Mouse (Mus musculus): Measurements from ENCODE around the gene Snx7. TPM values are rescaled to one million over a fixed set of nuclear protein-coding genes. Genes with fewer than 3 reads are reported as not detected.

The Snx7 gene
- total RNA-seq (2021), result 10 to 100 TPM; 13.9 to 14.1 TPM
- long read RNA-seq, transcript Snx7-201 (9 exons, 2,021 nt), result major isoform, 11 of 14 reads
- long read RNA-seq, partial matches to known transcripts, result 1 of 14 reads
- long read RNA-seq, other reads (novel, unspliced or antisense), result 1 of 14 reads

DNA sequence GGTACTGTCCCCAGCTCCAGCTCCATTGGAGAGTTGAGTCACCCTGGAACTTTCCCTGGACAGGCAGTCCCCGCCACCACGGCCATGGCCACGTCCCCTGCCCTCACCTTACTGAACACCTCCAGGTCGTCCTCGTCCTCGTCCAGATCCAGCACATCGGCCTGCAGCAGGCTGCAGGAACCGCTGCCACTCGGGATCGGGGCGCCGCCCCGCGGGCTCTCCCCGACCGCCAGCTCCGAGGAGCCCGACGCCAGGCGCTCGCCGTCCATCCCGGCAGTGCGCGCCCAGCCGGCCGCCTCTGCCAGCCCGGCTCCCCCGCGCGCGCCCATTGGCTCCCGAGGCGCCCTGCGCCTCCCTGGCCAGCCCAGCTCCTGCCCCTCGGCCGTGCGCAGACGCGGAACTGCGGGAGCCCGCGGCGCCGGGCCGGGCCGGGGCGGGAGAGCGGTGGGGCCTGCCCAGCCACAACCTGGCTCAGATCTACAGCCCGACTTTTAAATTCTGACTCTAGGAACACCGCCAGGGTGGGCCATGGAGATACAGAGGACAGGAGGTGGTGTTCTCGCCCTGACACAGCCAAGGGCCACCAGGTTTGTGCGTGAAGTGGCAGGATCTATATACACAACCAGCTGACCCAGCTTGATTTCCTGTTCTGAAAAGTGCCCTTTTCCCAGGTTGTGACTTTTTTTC is at the start of gene Snx7:
Gene Snx7 (minus strand): TSS at position 300 of the 687 bp plus-strand sequence.
- peak; percentile 82 to 87 for DNase-seq (ENCODE audit: low spot score in 2 of 2)

DNA sequence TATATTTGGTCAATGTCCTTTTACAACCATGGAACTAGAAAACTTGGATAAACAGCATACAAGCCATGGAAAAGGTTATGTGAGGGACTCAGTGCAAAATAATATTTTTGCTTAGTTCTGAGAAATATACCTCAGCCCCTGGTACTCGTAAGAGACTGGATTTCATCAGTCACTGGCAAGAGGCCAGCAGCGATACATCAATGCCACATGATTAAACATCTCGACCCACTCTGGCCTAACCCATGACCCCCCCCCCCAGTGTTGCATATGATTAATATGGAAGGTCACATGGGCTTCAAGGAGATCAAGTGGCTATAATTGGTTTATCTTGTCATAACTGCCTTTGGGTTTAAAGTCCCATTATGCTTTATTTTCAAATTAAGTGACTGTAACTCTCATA is 46.7 kb upstream of the Snx7 start:
- DNase-seq (ENCODE audit: low spot score in 2 of 2), result no peak

DNA sequence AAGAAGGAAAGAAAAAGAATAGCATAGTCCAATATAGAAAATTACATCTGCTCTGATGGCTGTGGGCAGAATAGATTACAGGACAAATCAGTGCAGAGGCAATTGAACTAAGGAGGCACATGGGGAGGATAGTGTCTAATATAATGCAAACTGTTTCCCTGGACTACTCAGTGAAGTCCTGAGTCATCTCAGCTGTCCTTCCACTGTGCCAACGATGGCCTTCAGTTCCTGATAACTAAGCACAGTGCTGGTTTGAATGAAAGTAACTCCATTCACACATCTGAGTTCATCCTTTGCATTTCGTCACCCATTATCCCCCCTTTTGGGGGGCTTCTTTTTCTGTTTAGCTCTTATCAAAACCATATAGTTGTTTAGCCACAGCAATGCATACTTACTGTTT is 25.0 kb upstream of the Snx7 start:
- no peak for DNase-seq (ENCODE audit: low spot score in 2 of 2)

DNA sequence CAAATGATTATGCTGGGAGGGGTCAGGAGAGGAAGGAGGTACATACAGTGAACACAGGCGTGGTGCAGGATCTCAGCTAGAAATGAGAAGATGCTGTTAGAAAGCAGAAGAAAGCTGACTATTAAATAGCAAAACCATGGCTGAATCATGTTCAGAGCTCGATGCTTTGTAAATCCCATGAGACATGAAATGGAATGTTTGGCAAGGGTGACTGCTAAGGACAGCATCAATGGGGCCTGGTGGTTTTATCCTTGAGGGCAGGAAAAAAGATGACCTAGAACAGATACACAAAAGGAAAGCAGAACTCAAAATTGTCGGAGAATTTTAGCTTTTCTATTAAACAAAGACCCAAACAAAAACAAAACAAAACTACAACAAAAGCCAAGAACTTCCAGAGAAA is 6.7 kb upstream of the Snx7 start:
- no peak for DNase-seq (ENCODE audit: low spot score in 2 of 2)

DNA sequence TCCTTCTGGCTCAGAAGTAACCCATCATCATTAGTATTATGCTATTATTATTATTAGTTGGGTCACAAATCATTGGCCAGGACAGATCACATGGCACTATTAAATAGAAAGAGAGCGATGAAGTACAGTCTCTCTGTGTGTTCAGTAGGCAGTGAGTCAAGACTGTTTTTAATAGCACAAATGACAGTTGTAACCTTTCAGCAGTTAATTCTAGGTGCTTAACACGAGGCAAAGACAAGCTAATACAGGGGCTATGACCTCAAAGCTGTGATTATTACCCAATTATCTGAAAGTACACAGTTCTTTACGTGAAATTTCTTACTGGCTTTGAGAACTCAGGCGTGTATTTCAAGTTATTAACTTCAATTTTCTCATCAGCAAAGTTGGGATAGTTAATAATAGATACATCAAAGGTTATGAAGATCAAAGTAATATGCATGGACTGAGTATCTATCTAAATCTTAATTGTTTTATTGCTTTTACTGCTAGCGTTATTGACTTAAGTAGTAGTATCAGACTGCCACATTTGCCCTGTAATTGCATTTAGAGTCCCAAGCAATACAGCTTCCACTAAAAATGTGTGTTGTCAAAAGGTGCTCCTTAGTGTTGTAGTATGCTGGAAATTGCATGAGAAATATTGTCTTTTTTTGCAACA is 4.6 kb upstream of the Snx7 start:
- DNase-seq (ENCODE audit: low spot score in 2 of 2), result no peak

DNA sequence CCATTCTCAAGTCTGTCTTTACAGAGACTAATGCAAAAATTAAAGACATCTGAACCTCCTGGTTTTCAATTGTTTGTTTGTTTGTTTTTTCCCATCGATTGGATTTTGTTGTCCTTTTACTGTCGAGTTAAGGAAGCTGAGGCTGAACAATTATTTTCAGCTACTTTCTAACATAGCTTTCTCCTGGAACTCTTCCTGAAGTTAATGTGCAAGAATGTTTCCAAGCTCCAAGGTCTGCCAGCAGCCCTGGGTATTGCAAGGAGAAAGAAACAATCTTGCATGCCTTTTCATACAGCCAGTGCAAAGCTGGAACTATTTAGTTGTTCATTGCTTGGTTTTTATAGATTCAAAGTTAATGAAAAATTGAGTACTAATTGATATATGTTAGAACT is 584 bp upstream of the Snx7 start:
- no peak for DNase-seq (ENCODE audit: low spot score in 2 of 2)

DNA sequence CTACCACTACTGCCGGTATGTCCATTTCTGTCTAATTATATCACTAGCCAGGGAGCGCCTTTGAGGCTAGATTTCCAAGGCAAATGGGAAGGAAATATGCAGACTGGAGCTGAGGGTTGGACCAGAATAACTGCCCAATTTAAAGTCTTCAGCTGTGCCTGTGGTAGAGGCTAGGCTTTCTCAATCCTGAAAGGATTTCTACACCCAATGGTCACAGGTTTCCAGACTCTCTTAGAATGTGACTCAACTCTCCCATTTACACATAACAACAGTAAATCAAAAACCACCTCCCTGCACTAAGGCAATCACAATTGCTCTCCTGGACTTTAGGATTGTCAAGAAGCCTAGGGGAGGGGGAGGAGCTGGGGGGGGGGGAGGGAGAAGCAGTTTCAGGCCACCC is 645 bp downstream of the Snx7 start:
- DNase-seq (ENCODE audit: low spot score in 2 of 2), result no peak

DNA sequence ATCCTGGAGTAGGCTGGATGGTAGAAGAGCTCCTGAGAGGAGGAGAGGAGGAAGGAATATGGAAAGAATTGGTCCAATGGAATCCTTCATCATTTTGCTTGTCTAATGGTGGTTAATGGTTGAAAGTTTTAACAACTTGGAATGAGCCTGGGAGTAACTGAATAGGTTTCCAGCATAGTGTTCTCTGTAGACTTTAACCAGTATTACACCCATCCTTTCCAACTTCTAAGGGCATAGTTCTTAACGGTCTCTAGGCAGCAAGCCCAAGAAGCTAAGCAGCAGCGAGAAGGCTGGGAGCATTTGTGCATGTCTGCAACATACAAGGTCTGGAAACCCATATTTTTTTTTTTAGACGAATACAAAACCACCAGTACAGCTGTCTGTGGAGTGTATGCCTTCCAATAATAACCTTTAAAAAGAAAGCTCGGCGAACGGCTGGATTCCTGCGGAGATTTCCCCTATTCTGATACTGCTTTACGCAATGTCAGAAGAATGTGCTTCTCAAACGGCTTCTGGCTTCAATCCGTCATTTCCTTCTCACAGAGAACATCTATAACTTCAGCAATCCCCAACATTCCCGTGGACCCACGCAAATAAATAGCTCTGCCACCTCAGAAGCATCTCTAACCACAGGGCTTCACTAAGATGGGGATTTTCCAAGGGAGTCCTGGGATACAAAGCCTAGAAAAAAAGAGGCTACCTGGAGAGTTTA is 1.9 kb downstream of the Snx7 start:
- no peak for DNase-seq (ENCODE audit: low spot score in 2 of 2)

DNA sequence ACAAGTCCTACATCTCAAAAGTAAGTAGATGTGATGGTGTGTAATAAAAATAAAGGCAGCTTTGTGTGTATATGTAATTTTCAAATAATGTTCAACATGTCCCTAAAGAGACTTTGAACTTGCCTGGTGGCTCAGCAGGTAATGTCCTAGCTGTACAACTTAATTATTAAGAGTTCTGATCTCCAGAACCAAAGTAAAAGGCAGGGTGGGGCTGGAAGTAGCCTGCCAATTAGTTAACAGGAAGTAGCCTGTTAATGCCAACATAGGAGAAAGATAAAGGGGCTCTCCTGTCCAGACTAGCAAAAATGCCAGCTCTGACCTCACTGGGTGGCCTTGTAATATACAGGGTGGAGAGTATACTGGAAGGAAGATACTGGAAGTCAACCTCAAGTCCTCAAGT is 3.1 kb downstream of the Snx7 start:
- no peak for DNase-seq (ENCODE audit: low spot score in 2 of 2)

DNA sequence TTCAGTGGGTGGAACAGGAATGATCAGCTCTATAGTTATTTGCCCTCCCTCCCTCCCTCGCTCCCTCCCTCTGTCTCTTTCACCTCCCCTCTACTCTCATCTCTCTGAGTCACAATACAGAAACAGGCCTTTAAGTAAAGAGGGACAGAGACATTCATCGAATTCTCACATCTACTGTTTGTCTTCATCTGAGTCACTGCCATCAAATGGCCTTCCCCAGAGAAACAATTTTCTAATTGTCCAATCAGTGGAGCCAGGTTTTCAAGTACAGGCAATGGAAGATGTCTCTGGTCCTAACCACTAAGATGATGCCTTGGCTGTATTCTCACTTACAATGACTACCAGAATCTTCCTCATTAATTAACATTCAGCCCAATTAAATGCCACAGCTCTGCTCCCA is 5.8 kb downstream of the Snx7 start:
- no peak for DNase-seq (ENCODE audit: low spot score in 2 of 2)

DNA sequence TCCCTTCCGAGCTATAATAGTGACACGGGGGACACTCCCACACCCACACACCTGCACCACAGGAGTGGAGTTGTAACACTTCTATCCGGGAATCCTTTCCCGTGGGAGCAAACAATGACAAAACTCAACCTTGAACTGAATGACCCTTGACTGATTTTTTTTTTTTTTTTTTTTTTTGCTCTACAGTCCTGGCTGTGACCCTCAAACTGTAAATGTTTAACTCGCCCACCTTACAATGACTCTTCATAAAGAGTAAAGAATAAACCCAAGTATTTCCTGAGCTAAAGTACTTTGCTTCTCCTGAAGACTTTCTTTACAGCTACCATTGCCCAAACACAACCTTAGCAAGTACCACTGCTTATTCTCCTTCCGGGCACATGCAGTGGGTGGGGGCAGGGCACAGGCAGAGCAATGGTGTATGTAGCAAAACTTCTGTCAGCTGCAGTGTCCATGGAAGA is 6.7 kb downstream of the Snx7 start:
- no peak for DNase-seq (ENCODE audit: low spot score in 2 of 2)

DNA sequence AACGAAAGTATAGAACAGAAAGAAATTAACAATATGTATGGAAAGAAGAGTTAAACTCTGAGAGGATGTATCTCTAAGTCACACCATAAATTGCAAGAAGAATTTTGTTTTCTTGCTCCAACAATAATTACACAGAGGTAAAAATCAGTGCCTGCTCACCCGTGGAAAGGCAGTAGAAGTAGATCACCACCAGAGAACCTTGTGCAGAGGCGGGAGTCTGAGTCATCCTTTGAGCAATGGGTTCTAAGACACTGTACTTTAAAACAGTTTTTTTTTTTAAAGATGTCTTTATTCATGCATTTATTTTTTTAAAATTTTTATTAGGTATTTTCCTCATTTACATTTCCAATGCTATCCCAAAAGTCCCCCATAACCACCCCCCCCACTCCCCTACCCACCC is 9.7 kb downstream of the Snx7 start:
- DNase-seq (ENCODE audit: low spot score in 2 of 2), result no peak

DNA sequence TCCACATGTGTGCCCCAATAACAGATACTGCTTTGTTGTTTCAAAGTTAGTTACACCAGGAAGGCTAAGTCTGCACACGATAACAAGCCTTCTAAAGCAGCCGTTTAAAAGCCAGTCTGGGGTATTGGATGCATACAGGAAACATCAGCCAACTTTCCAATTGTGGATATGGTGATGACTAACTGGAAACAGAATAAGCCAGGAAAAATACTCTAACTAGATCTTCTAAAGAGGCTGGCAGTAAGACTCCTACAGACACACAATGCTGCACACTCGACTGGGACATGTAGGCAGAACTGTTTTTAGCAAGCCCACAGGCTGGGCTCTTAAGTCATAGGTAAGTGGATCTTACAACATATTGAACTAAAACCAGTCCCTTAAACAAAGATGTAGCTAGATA is 15.0 kb downstream of the Snx7 start:
- DNase-seq (ENCODE audit: low spot score in 2 of 2), result peak in 1 of 2 experiments; percentile 44

DNA sequence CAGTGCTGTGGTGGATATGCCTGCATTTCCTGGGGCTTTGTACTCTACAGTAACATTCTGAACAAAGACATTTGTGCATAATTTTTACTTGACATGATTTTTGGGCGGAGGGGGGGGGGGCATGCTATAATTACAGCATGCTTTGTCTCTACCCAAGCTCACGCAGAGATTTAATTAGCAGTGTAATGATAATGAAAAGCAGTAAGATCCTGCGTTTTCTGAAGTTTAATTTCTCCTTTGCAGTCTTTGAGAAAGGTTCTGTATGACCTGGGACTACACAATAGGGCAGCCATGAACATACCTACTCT is 16.7 kb downstream of the Snx7 start:
- no peak for DNase-seq (ENCODE audit: low spot score in 2 of 2)

DNA sequence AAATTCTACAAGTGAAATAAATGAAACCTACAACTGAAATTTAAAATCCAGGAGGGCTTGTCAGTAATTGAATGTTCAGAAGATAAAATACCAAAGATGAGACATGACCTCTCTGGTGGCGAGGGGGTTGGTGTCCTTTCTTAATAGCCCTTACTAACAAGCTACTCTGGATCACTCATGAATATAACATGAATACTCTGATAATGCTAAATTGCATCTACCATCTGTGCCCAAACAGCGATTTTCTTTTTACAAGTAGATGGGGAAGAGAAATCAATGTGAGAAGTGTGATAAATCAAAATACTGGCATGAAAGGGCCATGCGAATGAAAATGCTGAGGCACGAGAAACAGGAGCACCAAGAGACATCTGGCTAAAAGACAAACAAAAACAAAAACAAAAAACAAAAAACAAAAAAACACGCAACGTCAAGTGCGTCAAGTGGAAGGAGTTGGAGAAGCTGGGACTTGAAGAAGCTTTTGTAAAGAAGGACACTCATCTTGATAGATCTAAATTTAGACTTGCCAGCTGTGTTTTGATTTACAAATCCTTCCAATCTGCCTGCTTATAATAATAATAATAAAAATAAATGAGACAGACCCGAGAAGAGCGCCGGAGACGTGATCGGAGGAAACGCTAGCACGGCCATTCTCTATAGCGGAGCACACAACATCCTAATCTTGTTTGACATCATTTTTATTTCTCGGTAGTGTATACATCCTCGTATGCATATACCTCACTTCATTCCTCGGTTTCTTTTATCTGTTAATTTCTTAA is 17.3 kb downstream of the Snx7 start:
- DNase-seq (ENCODE audit: low spot score in 2 of 2), result no peak

DNA sequence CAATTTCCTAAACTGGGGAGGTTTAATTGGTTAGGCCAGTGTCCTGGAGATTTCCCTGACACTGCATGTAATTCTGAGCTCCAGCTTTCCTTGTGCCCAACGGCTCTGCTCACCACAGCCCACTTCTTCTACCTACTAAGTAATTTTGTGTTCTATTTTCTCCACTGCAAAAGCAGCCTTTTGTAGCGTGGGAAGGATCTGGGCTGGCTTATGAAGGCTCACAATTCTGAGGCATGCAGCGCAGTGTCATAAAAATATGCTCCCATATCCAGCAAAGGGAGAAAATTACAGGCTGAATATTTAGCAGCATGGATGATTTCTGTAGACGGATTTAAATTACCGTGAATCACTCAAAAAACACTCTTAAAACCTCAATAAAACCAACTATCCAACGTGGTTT is 19.9 kb downstream of the Snx7 start:
- peak; percentile 50 to 83 for DNase-seq (ENCODE audit: low spot score in 2 of 2)

DNA sequence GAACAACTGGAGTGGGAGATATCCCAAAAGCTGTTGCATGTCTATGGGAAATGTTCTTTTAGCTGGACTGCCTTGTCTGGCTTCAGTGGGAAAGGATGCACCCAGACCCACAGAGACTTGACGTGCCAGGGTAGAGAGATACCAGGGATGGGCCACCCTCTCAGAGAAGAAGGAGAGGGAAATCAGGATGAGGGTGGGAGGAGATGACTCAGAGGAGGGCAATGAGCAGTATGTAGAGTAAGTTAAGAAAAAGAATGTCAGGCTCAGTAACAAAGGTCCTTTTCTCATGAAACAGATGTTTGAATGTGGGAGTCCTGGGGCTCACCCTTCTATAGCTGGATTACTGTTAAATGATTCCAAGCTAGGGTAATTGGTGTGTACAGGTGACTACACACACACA is 26.1 kb downstream of the Snx7 start:
- no peak for DNase-seq (ENCODE audit: low spot score in 2 of 2)

DNA sequence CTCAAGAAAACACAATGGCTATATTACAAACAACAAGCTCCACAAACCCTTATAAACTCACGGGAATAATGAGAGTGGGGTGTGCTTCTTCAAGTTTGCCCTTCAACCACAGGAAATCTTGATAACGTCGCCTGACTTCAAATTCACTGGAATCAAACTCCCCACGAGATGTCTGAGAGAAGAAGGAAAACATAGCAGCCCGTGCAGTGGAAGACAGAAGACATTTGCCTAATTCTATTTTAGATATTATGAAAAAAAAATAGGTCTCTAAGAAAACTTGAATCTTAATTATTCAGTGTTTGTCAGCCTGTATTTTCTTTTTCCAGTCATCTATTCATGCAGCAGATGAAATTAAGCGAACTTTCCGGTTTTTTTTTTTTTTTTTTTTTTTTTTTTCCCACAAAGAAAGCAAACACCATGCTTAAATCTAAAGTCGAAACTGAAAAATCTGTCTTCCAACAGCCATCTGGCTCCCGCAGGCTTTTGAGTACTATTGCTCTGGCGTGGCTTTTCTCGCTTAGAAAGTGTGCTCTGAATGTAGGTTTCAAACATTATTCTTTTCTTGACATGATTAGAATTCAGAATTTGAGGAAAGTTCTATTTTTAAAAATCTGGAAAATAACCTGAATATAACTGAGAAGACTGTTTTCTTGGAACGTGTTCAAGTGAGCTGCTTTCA is 28.7 kb downstream of the Snx7 start:
- peak; percentile 19 to 81 for DNase-seq (ENCODE audit: low spot score in 2 of 2)

DNA sequence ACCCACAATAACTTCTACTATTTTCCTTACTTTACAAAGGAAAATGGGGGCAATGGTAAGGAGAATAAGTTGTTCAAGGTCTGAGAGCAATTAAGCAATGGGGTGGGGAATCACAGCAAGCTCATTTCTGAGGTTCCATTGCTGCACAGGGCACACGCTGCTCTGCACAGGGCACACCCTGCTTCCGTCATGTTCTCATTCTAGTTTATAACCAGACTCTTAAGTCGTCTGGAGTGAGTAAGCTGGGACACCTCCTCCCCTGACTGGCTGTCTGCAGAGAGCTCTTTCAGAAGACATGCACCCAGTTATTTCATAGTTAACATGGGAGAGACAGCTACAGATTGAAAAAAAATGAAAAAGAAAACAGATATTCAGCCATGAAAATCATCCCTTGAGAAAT is 30.7 kb downstream of the Snx7 start:
- DNase-seq (ENCODE audit: low spot score in 2 of 2), result no peak

DNA sequence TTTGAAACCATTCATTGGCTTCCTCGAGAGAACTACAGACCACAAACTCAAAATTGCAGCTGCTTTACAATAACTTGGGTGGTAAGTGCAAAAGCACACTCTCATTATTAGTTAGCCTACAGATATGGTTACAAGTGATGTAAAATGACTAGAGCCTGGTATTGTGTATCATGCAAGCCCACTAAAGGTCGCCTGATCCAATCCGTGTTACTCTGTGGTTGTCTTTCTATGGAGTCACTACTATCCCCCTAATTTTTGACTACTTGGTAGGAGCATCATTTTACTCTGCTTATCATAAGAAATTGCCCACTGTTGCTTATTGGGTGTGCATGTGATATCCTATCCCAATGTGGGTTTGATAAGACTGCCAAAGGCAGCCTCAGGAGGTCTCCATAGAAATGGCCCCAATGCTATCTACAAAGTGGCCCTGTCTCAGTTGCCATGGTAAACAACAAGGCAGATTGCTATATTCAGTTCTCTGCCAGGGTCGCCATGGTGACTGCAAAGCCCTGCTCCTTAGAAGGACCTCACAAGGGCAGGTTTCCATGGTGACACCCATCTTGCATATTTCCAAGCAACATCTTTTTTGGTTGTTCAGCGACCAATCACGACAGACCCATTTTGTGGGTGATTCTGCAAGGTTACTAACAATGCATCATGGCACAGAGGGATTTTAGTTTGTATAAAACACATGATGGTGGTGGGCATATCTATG is 42.1 kb downstream of the Snx7 start:
- peak; percentile 36 to 57 for DNase-seq (ENCODE audit: low spot score in 2 of 2)

All from layer of hippocampus, adult 18-20 months (tissue).